In genomic region chr2:9468651-9469050, GRCm38 (mm10) we compare ENCODE assay signal across 25 mouse cellular contexts.
DNase-seq lines count a peak whose midpoint lies in the region; ATAC-seq and TF ChIP-seq lines count a peak whose summit lies in the region.
"Had no signal": no experiment of that assay in that cellular context is flagged by ENCODE, and none has a peak within 500 bp of the region (broad histone marks: within the 10 kb centered on the region; RNA-seq: fewer than 3 reads in every experiment).

No protein-coding gene starts in this region.

- 43% methylated on average over 3 of the region's 3 CpGs for WGBS in forebrain, postnatal 0 days
- WGBS in forebrain, embryonic 11.5 days: 76% methylated on average over 3 of the region's 3 CpGs
- WGBS in lung, postnatal 0 days: 32% methylated on average over 3 of the region's 3 CpGs

- no peak overlapping the region for H3K4me3 ChIP-seq in forebrain, postnatal 0 days (ENCODE audit: low read depth, low read length)
- no peak overlapping the region for H3K4me3 ChIP-seq in forebrain, embryonic 11.5 days (ENCODE audit: low read depth, low read length)
- no peak overlapping the region for H3K4me3 ChIP-seq in lung, postnatal 0 days (ENCODE audit: low read depth, low read length)
- no peak overlapping the region for H3K4me3 ChIP-seq in layer of hippocampus, adult 2 months
- H3K4me3 ChIP-seq: embryonic facial prominence, embryonic 12.5 days; erythroblast, embryonic 14.5 days; forebrain, embryonic 13.5 days; heart, adult 2 months; hindbrain, embryonic 13.5 days; midbrain, embryonic 12.5 days; neural tube, embryonic 15.5 days had no signal

- no peaks in the 10 kb centered on the region for H3K27me3 ChIP-seq in forebrain, postnatal 0 days (ENCODE audit: insufficient read depth, low read length)
- no peaks in the 10 kb centered on the region for H3K27me3 ChIP-seq in forebrain, embryonic 11.5 days (ENCODE audit: control insufficient read depth, insufficient read depth, low read length)
- no peaks in the 10 kb centered on the region for H3K27me3 ChIP-seq in lung, postnatal 0 days (replicated peaks; ENCODE audit: insufficient read depth, low read length)
- H3K27me3 ChIP-seq: embryonic facial prominence, embryonic 12.5 days; forebrain, embryonic 13.5 days; hindbrain, embryonic 13.5 days; midbrain, embryonic 12.5 days; neural tube, embryonic 15.5 days had no signal

- peak; percentile 2 for DNase-seq in forebrain, postnatal 0 days
- no peak for DNase-seq in forebrain, embryonic 11.5 days (ENCODE audit: low spot score)
- peak; percentile 13 for DNase-seq in lung, postnatal 36 days
- DNase-seq in lung, postnatal 0 days (ENCODE audit: low spot score): no peak
- DNase-seq in layer of hippocampus, adult 2 months (ENCODE audit: low spot score in 2 of 2): peak; percentile 21 to 24
- DNase-seq in T-cell, adult 2 months (ENCODE audit: low spot score): no peak
- DNase-seq: adrenal gland, postnatal 10 days; cerebellum, adult 11 months; cerebellum, postnatal 14 days; gastrocnemius, postnatal 25 days; heart, adult 2 months; heart, postnatal 36 days; kidney, adult 11 months; kidney, postnatal 14 days; right cerebral cortex, postnatal 25 days; spleen, adult 18-20 months; thymus, postnatal 14 days had no signal

- no peak overlapping the region for H3K27ac ChIP-seq in forebrain, postnatal 0 days (ENCODE audit: low read depth, low read length)
- H3K27ac ChIP-seq in forebrain, embryonic 11.5 days (ENCODE audit: low read depth, low read length): no peak overlapping the region
- no peak overlapping the region for H3K27ac ChIP-seq in lung, postnatal 0 days (ENCODE audit: low read length)
- no peak overlapping the region for H3K27ac ChIP-seq in layer of hippocampus, adult 2 months
- H3K27ac ChIP-seq: embryonic facial prominence, embryonic 12.5 days; forebrain, embryonic 13.5 days; heart, adult 2 months; hindbrain, embryonic 13.5 days; midbrain, embryonic 12.5 days; neural tube, embryonic 15.5 days had no signal

- H3K36me3 ChIP-seq in forebrain, postnatal 0 days (ENCODE audit: insufficient read depth): no peaks in the 10 kb centered on the region
- no peaks in the 10 kb centered on the region for H3K36me3 ChIP-seq in forebrain, embryonic 11.5 days (ENCODE audit: control insufficient read depth, insufficient read depth, low read length)
- no peaks in the 10 kb centered on the region for H3K36me3 ChIP-seq in lung, postnatal 0 days (ENCODE audit: insufficient read depth, low read length)
- H3K36me3 ChIP-seq: embryonic facial prominence, embryonic 12.5 days; hindbrain, embryonic 13.5 days; midbrain, embryonic 12.5 days; neural tube, embryonic 15.5 days had no signal

- no peak overlapping the region for H3K9ac ChIP-seq in forebrain, postnatal 0 days
- H3K9ac ChIP-seq in forebrain, embryonic 11.5 days (ENCODE audit: low read length): no peak overlapping the region
- no peak overlapping the region for H3K9ac ChIP-seq in lung, postnatal 0 days (replicated peaks; ENCODE audit: low read depth)
- H3K9ac ChIP-seq: embryonic facial prominence, embryonic 12.5 days; forebrain, embryonic 13.5 days; hindbrain, embryonic 13.5 days; midbrain, embryonic 12.5 days; neural tube, embryonic 15.5 days had no signal

- TF ChIP-seq EP300 in lung, postnatal 0 days (IDR thresholded peaks at IDR 0.05): no peak

- no peak overlapping the region for H3K4me2 ChIP-seq in forebrain, postnatal 0 days (ENCODE audit: low read depth)
- H3K4me2 ChIP-seq in forebrain, embryonic 11.5 days (ENCODE audit: low read depth, low read length, severe bottlenecking): no peak overlapping the region
- no peak overlapping the region for H3K4me2 ChIP-seq in lung, postnatal 0 days (replicated peaks; ENCODE audit: low read depth, low read length)
- H3K4me2 ChIP-seq: embryonic facial prominence, embryonic 12.5 days; forebrain, embryonic 13.5 days; hindbrain, embryonic 13.5 days; midbrain, embryonic 12.5 days; neural tube, embryonic 15.5 days had no signal

- no peak for ATAC-seq in forebrain, postnatal 0 days
- ATAC-seq in forebrain, embryonic 11.5 days (replicated peaks; ENCODE audit: low FRiP score): no peak
- ATAC-seq in lung, postnatal 0 days: no peak
- ATAC-seq in granulocyte monocyte progenitor cell, adult 5-6 weeks (replicated peaks; ENCODE audit: poor library complexity, severe bottlenecking): no peak
- ATAC-seq: activated CD4-positive, CD25-positive, alpha-beta regulatory T cell, adult 4 months; forebrain, embryonic 13.5 days had no signal

- TF ChIP-seq CTCF in forebrain, postnatal 0 days (IDR thresholded peaks at IDR 0.05; ENCODE audit: low read depth): no peak
- TF ChIP-seq CTCF in lung, postnatal 0 days (IDR thresholded peaks at IDR 0.05): no peak
- TF ChIP-seq CTCF in layer of hippocampus, adult 2 months (conservative IDR thresholded peaks at IDR 0.05): no peak

- H3K4me1 ChIP-seq in forebrain, postnatal 0 days (ENCODE audit: insufficient read depth): no peaks in the 10 kb centered on the region
- no peaks in the 10 kb centered on the region for H3K4me1 ChIP-seq in forebrain, embryonic 11.5 days (replicated peaks; ENCODE audit: control insufficient read depth, insufficient read depth, low read length)
- H3K4me1 ChIP-seq in lung, postnatal 0 days (ENCODE audit: insufficient read depth, low read depth, low read length): no peaks in the 10 kb centered on the region
- H3K4me1 ChIP-seq: embryonic facial prominence, embryonic 12.5 days; forebrain, embryonic 13.5 days; midbrain, embryonic 12.5 days; neural tube, embryonic 15.5 days had no signal

- no peaks in the 10 kb centered on the region for H3K9me3 ChIP-seq in forebrain, postnatal 0 days (ENCODE audit: low read length)
- H3K9me3 ChIP-seq in forebrain, embryonic 11.5 days (ENCODE audit: control insufficient read depth, low read length): no peaks in the 10 kb centered on the region
- no peaks in the 10 kb centered on the region for H3K9me3 ChIP-seq in lung, postnatal 0 days (ENCODE audit: low read length)
- H3K9me3 ChIP-seq: embryonic facial prominence, embryonic 12.5 days; forebrain, embryonic 13.5 days; hindbrain, embryonic 13.5 days; midbrain, embryonic 12.5 days; neural tube, embryonic 15.5 days had no signal

Comparison
In these comparisons a context has a peak if more than half of its experiments do, and no peak if none do; other contexts are left out.
1. DNase-seq: peak in forebrain, postnatal 0 days (single experiment), lung, postnatal 36 days (single experiment) and layer of hippocampus, adult 2 months (2 of 2); none in forebrain, embryonic 11.5 days (single experiment), lung, postnatal 0 days (single experiment) and T-cell, adult 2 months (single experiment).